Mouse (Mus musculus) limb, embryonic 15.5 days (tissue): Measurements from ENCODE around the gene Slit3. TPM values are rescaled to one million over a fixed set of nuclear protein-coding genes. Genes with fewer than 3 reads are reported as not detected.

ENCODE experiments used
- ATAC-seq: fragments of 200-750 bp; cut with Nextera tagmentation; 2 replicates; pipeline ENCODE4 v1.8.0; 2017; ENCODE audit warnings: low read depth, moderate TSS enrichment; ENCODE audit not compliant: insufficient number of reproducible peaks, low FRiP score, low TSS enrichment
- H3K27ac ChIP-seq: fragments of 300-500 bp; sonication (generic); 2 replicates; pipeline ENCODE4 v1.5.1; 2015; ENCODE audit warnings: moderate library complexity, mild to moderate bottlenecking, inconsistent platforms
- H3K27me3 ChIP-seq: fragments of 300-500 bp; sonication (generic); 2 replicates; pipeline ENCODE4 v1.6.1; 2015; ENCODE audit warnings: inconsistent platforms
- H3K36me3 ChIP-seq: fragments of 300-500 bp; sonication (generic); 2 replicates; pipeline ENCODE4 v1.6.1; 2015; ENCODE audit warnings: inconsistent platforms
- H3K4me1 ChIP-seq: fragments of 300-500 bp; sonication (generic); 2 replicates; pipeline ENCODE4 v1.6.1; 2015; ENCODE audit warnings: inconsistent platforms
- H3K4me2 ChIP-seq: fragments of 300-500 bp; sonication (generic); 2 replicates; pipeline ENCODE4 v1.6.1; 2015; ENCODE audit warnings: mild to moderate bottlenecking, inconsistent platforms
- H3K4me3 ChIP-seq: fragments of 300-500 bp; sonication (generic); 2 replicates; pipeline ENCODE4 v1.5.1; 2015; ENCODE audit warnings: mild to moderate bottlenecking, inconsistent platforms
- H3K9ac ChIP-seq: fragments of 300-500 bp; sonication (generic); 2 replicates; pipeline ENCODE4 v1.6.1; 2015; ENCODE audit warnings: inconsistent platforms
- H3K9me3 ChIP-seq: fragments of 300-500 bp; sonication (generic); 2 replicates; pipeline ENCODE4 v1.6.1; 2016; ENCODE audit warnings: inconsistent platforms
- WGBS: fragments of 180-500 bp; shearing (Covaris S2); methylation state at CpG from one replicate; pipeline ENCODE4 v1.1.7; 2015; 5-methylcytosine and 5-hydroxymethylcytosine counted together
- polyA plus RNA-seq: library from polyadenylated mRNA; unstranded; fragments of >200 nt; fragmentation: Nextera tagmentation; extraction: Ambion mirVana; gene quantifications from 2 replicates; pipeline ENCODE4 v1.2.1, GENCODE M21; 2015

Gene Slit3
- polyA plus RNA-seq, 1 experiment from 2014 or later = 20.8 TPM

DNA sequence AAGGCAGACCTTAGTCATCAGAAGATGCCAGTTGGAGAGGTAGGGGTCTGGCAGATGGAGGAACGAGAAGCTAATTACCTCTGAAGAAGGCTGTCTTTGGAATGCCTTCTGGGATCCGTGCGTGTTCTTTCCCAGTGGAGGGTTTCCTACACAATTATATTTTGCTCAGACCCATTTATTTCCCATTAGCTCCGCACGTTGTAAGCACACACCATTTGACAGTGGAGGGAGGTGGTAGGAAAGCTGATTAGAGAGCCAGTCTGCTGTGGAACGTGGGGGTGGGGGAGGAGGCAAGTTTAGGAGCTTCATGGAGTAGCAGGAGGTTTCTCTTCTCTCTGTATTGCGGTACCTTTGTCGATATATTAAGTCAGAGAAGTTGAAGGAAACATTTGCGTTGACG is 530.3 kb downstream of the Slit3 start:
- H3K4me3 ChIP-seq = no peak overlapping the region
- H3K36me3 ChIP-seq = peaks cover 14% of the 10 kb centered on the region; the same call in 1 of the 2 replicates
- no peak overlapping the region for H3K27ac ChIP-seq
- 87% methylated on average over 10 of the region's 10 CpGs for WGBS
- H3K9ac ChIP-seq = no peak overlapping the region
- H3K27me3 ChIP-seq = no peaks in the 10 kb centered on the region
- no peak for ATAC-seq
- no peaks in the 10 kb centered on the region for H3K9me3 ChIP-seq
- H3K4me1 ChIP-seq = no peaks in the 10 kb centered on the region
- no peak overlapping the region for H3K4me2 ChIP-seq

- Histone ChIP-seq H3K27me3 (no peaks in the 10 kb centered on the region), H3K9ac (no peak overlapping the region), H3K4me3 (no peak overlapping the region), H3K9me3 (no peaks in the 10 kb centered on the region), H3K36me3 (peaks cover 14% of the 10 kb centered on the region; the same call in 1 of the 2 replicates), H3K4me1 (no peaks in the 10 kb centered on the region), H3K4me2 (no peak overlapping the region), H3K27ac (no peak overlapping the region)
- ATAC-seq = no peak
Measured at GRCm38 (mm10) chr11:35655836-35656235, 534.8 kb downstream of the Slit3 start.

DNA sequence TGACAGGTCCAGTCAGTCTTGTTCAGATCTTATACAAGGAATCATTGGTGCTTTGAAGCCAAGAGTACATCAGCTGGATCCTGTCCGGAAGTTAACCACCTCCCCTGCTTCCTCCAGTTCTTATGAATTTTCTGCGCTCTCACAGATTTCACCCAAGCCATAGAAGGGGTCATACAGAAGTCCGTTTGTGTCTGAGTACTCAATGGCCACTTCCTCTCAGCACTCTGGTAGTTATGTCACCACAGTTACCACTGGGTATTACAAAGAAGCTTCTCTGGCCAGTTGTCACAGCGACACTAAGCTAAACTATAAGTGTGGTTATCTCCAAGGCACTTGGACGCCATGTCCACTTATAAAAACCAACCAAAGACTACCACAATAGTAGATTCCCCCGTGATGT is 536.6 kb downstream of the Slit3 start:
- no peaks in the 10 kb centered on the region for H3K9me3 ChIP-seq
- no peak overlapping the region for H3K9ac ChIP-seq
- ATAC-seq = no peak
- H3K36me3 ChIP-seq = no peaks in the 10 kb centered on the region
- H3K4me2 ChIP-seq = no peak overlapping the region
- H3K27ac ChIP-seq = no peak overlapping the region
- H3K27me3 ChIP-seq = no peaks in the 10 kb centered on the region
- 86% methylated on average over 6 of the region's 6 CpGs for WGBS
- H3K4me3 ChIP-seq = no peak overlapping the region
- no peaks in the 10 kb centered on the region for H3K4me1 ChIP-seq

GRCm38 (mm10) chr11:35660967-35661366 is 539.9 kb downstream of the Slit3 start:
- Histone ChIP-seq H3K9me3 (no peaks in the 10 kb centered on the region), H3K27ac (no peak overlapping the region), H3K4me3 (no peak overlapping the region), H3K36me3 (no peaks in the 10 kb centered on the region), H3K9ac (no peak overlapping the region), H3K4me2 (no peak overlapping the region), H3K27me3 (no peaks in the 10 kb centered on the region), H3K4me1 (no peaks in the 10 kb centered on the region)
- no peak for ATAC-seq
- WGBS = 83% methylated on average over 4 of the region's 4 CpGs

GRCm38 (mm10) chr11:35662945-35663344 is 541.9 kb downstream of the Slit3 start:
- Histone ChIP-seq H3K27me3 (no peaks in the 10 kb centered on the region), H3K36me3 (no peaks in the 10 kb centered on the region), H3K4me3 (no peak overlapping the region), H3K4me1 (no peaks in the 10 kb centered on the region), H3K9ac (no peak overlapping the region), H3K4me2 (no peak overlapping the region), H3K9me3 (no peaks in the 10 kb centered on the region), H3K27ac (no peak overlapping the region)
- no peak for ATAC-seq
- WGBS = 73% methylated on average over 3 of the region's 3 CpGs

DNA sequence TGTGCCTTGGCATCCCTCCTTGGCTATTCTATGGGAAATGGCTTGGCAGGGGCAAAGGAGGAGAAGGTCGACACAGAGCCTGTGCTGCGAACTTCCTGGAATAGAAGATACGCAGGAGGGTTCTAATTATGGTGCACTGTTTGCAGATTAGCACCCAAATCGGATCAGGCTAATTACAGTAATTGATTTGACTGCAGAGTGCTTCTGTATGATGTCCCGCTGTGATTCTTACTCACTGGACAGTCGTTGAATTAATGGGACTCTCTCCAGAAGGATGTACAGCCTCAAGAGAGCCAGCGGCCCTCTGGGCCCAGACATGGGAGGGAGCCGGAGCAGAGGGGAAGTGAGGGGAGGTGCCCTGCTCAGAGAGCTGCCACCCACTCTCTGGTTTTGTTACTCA is 542.6 kb downstream of the Slit3 start:
- WGBS = 64% methylated on average over 8 of the region's 8 CpGs
- Histone ChIP-seq H3K36me3 (no peaks in the 10 kb centered on the region), H3K9ac (no peak overlapping the region), H3K27ac (no peak overlapping the region), H3K4me1 (no peaks in the 10 kb centered on the region), H3K27me3 (no peaks in the 10 kb centered on the region), H3K9me3 (no peaks in the 10 kb centered on the region), H3K4me3 (no peak overlapping the region), H3K4me2 (no peak overlapping the region)
- ATAC-seq = no peak

DNA sequence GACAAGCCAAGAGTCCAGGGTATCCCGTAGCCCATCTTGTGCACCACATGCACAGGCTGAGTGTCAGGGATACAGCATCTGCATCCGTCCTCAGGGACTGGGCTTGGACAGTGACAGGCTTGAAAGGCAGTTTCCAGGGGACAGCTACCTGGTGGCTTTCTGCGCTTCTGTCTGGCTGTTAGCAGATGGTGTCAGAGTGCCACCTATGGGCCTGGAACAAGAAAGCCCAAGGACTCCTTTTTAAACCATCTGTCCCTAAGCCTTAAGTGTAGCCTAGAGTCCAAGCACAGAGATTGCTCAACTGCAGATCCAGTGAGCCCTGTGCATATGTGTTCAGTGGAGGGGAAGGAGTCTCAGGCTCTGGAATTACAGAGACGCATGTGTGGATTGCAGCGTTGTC is 544.0 kb downstream of the Slit3 start:
- WGBS = 61% methylated on average over 5 of the region's 5 CpGs
- H3K36me3 ChIP-seq = peaks cover 4% of the 10 kb centered on the region; the same call in 1 of the 2 replicates
- no peak for ATAC-seq
- no peak overlapping the region for H3K4me2 ChIP-seq
- 0 out of 2 replicates have a peak, but pooled peaks cover 3% of the 10 kb centered on the region for H3K4me1 ChIP-seq
- no peak overlapping the region for H3K27ac ChIP-seq
- no peak overlapping the region for H3K9ac ChIP-seq
- H3K9me3 ChIP-seq = no peaks in the 10 kb centered on the region
- H3K4me3 ChIP-seq = no peak overlapping the region
- no peaks in the 10 kb centered on the region for H3K27me3 ChIP-seq

DNA sequence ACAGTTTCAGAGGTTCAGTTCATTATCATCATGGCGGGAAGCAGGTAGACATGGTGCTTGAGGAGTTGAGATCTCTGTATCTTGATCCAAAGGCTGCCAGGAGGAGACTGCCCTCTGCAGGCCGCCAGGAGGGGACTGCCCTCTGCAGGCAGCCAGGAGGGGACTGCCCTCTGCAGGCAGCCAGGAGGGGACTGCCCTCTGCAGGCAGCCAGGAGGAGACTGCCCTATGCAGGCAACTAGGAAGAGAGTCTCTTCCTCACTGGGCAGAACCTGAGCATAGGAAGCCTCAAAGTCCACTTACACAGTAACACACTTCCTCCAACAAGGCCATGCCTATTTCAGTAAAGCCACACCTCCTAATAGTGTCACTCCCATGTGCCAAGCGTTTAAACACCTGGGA is 546.4 kb downstream of the Slit3 start:
- Histone ChIP-seq H3K27ac (no peak overlapping the region), H3K9me3 (no peaks in the 10 kb centered on the region), H3K9ac (no peak overlapping the region), H3K4me1 (0 out of 2 replicates have a peak, but pooled peaks cover 3% of the 10 kb centered on the region), H3K4me3 (no peak overlapping the region), H3K36me3 (peaks cover 7% of the 10 kb centered on the region; the same call in 1 of the 2 replicates), H3K4me2 (no peak overlapping the region), H3K27me3 (no peaks in the 10 kb centered on the region)
- no peak for ATAC-seq
- 49% methylated on average over 3 of the region's 3 CpGs for WGBS

DNA sequence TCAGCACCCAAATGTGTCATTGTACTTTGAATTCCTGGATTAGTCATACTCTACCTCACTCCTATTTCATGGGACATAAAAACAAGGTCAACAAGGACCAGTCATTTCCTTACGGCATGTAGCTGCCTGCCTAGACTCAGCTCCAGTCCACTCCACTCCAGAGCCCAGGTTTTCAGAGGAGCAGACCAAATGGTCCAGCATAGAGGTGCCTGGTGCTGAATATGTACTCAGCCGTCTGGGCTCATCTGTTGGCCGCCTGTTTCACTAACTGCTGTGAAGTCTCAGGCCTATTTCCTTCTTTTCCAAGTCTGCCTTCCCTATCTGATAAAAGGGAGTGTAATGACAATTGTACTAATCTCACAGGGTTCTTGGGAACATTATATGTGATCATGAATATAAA is 547.1 kb downstream of the Slit3 start:
- H3K27ac ChIP-seq = no peak overlapping the region
- no peaks in the 10 kb centered on the region for H3K27me3 ChIP-seq
- no peak overlapping the region for H3K4me2 ChIP-seq
- no peak for ATAC-seq
- no peak overlapping the region for H3K4me3 ChIP-seq
- H3K36me3 ChIP-seq = peaks cover 7% of the 10 kb centered on the region; the same call in 1 of the 2 replicates
- no peak overlapping the region for H3K9ac ChIP-seq
- H3K9me3 ChIP-seq = no peaks in the 10 kb centered on the region
- 0 out of 2 replicates have a peak, but pooled peaks cover 3% of the 10 kb centered on the region for H3K4me1 ChIP-seq
- WGBS = 36% methylated on average over 3 of the region's 3 CpGs

DNA sequence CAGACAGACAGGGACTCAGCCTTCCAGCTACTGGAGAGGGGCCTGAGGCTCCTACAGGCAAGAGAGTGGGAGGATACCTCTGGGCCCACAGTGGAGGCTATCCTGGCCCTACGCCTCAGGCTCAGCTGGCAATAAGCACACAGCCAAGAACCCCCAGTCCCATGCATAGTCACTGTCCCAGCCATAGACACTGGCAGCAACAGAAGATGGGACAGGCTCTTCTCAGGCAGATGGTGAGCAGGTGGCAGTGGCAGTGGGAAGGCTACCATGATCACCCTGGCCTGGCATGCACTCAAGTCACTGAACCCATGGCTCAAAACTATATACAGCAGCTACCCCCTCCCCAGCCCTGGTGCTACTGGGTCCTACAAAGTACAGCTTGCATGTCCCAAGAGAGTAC is 547.7 kb downstream of the Slit3 start:
- H3K27me3 ChIP-seq = no peaks in the 10 kb centered on the region
- WGBS = 88% methylated on average over 1 of the region's 1 CpGs
- H3K4me3 ChIP-seq = no peak overlapping the region
- no peak overlapping the region for H3K9ac ChIP-seq
- H3K4me2 ChIP-seq = no peak overlapping the region
- H3K36me3 ChIP-seq = peaks cover 7% of the 10 kb centered on the region; the same call in 1 of the 2 replicates
- no peaks in the 10 kb centered on the region for H3K9me3 ChIP-seq
- ATAC-seq = no peak
- H3K27ac ChIP-seq = no peak overlapping the region
- H3K4me1 ChIP-seq = 0 out of 2 replicates have a peak, but pooled peaks cover 3% of the 10 kb centered on the region

GRCm38 (mm10) chr11:35669536-35669935 is 548.5 kb downstream of the Slit3 start:
- Histone ChIP-seq H3K27ac (no peak overlapping the region), H3K4me3 (no peak overlapping the region), H3K4me2 (no peak overlapping the region), H3K27me3 (no peaks in the 10 kb centered on the region), H3K4me1 (0 out of 2 replicates have a peak, but pooled peaks cover 3% of the 10 kb centered on the region), H3K9me3 (no peaks in the 10 kb centered on the region), H3K36me3 (peaks cover 7% of the 10 kb centered on the region; the same call in 1 of the 2 replicates), H3K9ac (no peak overlapping the region)
- no peak for ATAC-seq
- 85% methylated on average over 5 of the region's 5 CpGs for WGBS

DNA sequence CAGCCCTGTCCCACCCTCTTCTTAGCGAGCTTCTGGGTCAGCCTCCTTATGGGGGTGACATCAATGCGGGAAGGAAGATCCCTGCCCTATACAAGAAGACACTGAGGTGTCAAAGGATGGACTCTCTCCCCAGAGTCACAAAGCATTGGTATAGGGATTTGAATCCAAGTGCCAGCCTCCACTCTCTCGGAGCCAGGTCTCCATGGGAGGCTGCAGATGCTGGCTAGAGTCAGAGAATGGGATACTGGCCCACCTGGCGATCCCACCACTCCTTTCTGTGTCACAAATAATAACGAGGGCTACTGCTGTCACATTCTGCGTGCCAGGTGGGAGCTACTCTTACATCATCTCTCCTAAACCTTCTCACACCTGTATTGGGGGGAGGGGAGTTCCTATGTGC is 549.2 kb downstream of the Slit3 start:
- ATAC-seq = no peak
- Histone ChIP-seq H3K27ac (no peak overlapping the region), H3K9me3 (no peaks in the 10 kb centered on the region), H3K4me1 (0 out of 2 replicates have a peak, but pooled peaks cover 3% of the 10 kb centered on the region), H3K27me3 (no peaks in the 10 kb centered on the region), H3K4me2 (no peak overlapping the region), H3K4me3 (no peak overlapping the region), H3K36me3 (peaks cover 7% of the 10 kb centered on the region; the same call in 1 of the 2 replicates), H3K9ac (no peak overlapping the region)
- WGBS = 65% methylated on average over 6 of the region's 6 CpGs

DNA sequence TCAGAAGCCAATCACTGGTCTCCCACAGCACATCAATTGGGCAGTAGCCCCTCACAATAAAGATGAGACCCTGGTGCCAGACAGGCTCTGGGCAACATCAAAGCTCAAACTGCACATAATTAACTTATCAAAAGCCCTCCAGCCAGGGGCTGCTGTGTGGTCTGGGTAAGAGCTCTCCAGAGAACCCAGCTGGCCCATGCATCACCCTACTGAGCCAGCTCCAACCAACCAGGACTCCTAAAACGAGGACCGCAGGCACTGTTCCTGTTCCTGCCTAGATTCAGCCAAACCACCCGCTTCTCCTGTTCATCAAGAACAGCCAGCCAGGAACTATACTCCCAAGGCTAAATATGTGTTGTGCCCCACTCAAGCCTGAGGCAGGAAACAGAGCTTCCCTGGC is 549.7 kb downstream of the Slit3 start:
- H3K4me3 ChIP-seq = no peak overlapping the region
- no peaks in the 10 kb centered on the region for H3K9me3 ChIP-seq
- H3K36me3 ChIP-seq = peaks cover 7% of the 10 kb centered on the region; the same call in 1 of the 2 replicates
- no peak overlapping the region for H3K9ac ChIP-seq
- H3K27ac ChIP-seq = no peak overlapping the region
- H3K4me1 ChIP-seq = 0 out of 2 replicates have a peak, but pooled peaks cover 4% of the 10 kb centered on the region
- 39% methylated on average over 3 of the region's 3 CpGs for WGBS
- no peak overlapping the region for H3K4me2 ChIP-seq
- no peak for ATAC-seq
- no peaks in the 10 kb centered on the region for H3K27me3 ChIP-seq
